Mouse (Mus musculus): ENCODE data around the gene Golga2. TPM values are rescaled to one million over a fixed set of nuclear protein-coding genes. Genes with fewer than 3 reads are reported as not detected.

Golga2 gene
- polyA plus RNA-seq, 1 experiment from 2014 or later = 20.2 TPM

- no peak overlapping the region for H3K9ac ChIP-seq (ENCODE audit: low read length)
- H3K4me3 ChIP-seq (ENCODE audit: low read depth, low read length) = no peak overlapping the region
- 90% methylated on average over 4 of the region's 4 CpGs for WGBS
- H3K4me1 ChIP-seq (replicated peaks; ENCODE audit: control insufficient read depth, insufficient read depth, low read length) = no peaks in the 10 kb centered on the region
- H3K27ac ChIP-seq (ENCODE audit: low read depth) = no peak overlapping the region
- no peaks in the 10 kb centered on the region for H3K9me3 ChIP-seq (ENCODE audit: control insufficient read depth, low read length)
- no peaks in the 10 kb centered on the region for H3K27me3 ChIP-seq (replicated peaks; ENCODE audit: control insufficient read depth, insufficient read depth, low read length)
- H3K36me3 ChIP-seq (ENCODE audit: control insufficient read depth, insufficient read depth, low read length) = peaks cover 17% of the 10 kb centered on the region
- H3K4me2 ChIP-seq (ENCODE audit: low read length) = no peak overlapping the region
- DNase-seq (ENCODE audit: low spot score) (no peak), ATAC-seq (replicated peaks; ENCODE audit: low FRiP score, low TSS enrichment, low read depth) (no peak)
Observed at GRCm38 (mm10) chr2:32342039-32342438, 54.9 kb downstream of the Golga2 start.

- Histone ChIP-seq H3K4me1 (replicated peaks; ENCODE audit: control insufficient read depth, insufficient read depth, low read length) (no peaks in the 10 kb centered on the region), H3K27ac (ENCODE audit: low read depth) (no peak overlapping the region), H3K4me2 (ENCODE audit: low read length) (no peak overlapping the region), H3K9me3 (ENCODE audit: control insufficient read depth, low read length) (no peaks in the 10 kb centered on the region), H3K27me3 (replicated peaks; ENCODE audit: control insufficient read depth, insufficient read depth, low read length) (no peaks in the 10 kb centered on the region), H3K9ac (ENCODE audit: low read length) (0 out of 2 replicates have a peak overlapping the region, but pooled peaks have one; percentile 11), H3K36me3 (ENCODE audit: control insufficient read depth, insufficient read depth, low read length) (peaks cover 10% of the 10 kb centered on the region), H3K4me3 (ENCODE audit: low read depth, low read length) (no peak overlapping the region)
- WGBS = 67% methylated on average over 6 of the region's 6 CpGs
- no peak for DNase-seq (ENCODE audit: low spot score)
- 0 out of 2 replicates have a peak, but pooled peaks have one; percentile 67 for ATAC-seq (replicated peaks; ENCODE audit: low FRiP score, low TSS enrichment, low read depth)
Observed at GRCm38 (mm10) chr2:32342539-32343350, 55.6 kb downstream of the Golga2 start.

GRCm38 (mm10) chr2:32343351-32343671, 56.1 kb downstream of the Golga2 start:
- Histone ChIP-seq H3K4me3 (ENCODE audit: low read depth, low read length) (no peak overlapping the region), H3K36me3 (ENCODE audit: control insufficient read depth, insufficient read depth, low read length) (peaks cover 6% of the 10 kb centered on the region), H3K4me1 (replicated peaks; ENCODE audit: control insufficient read depth, insufficient read depth, low read length) (no peaks in the 10 kb centered on the region), H3K27me3 (replicated peaks; ENCODE audit: control insufficient read depth, insufficient read depth, low read length) (no peaks in the 10 kb centered on the region), H3K4me2 (ENCODE audit: low read length) (no peak overlapping the region), H3K9ac (ENCODE audit: low read length) (no peak overlapping the region), H3K9me3 (ENCODE audit: control insufficient read depth, low read length) (no peaks in the 10 kb centered on the region), H3K27ac (ENCODE audit: low read depth) (no peak overlapping the region)
- 94% methylated on average over 2 of the region's 2 CpGs for WGBS
- ATAC-seq (replicated peaks; ENCODE audit: low FRiP score, low TSS enrichment, low read depth) (no peak), DNase-seq (ENCODE audit: low spot score) (no peak)

- no peak overlapping the region for H3K4me3 ChIP-seq (ENCODE audit: low read depth, low read length)
- no peaks in the 10 kb centered on the region for H3K4me1 ChIP-seq (replicated peaks; ENCODE audit: control insufficient read depth, insufficient read depth, low read length)
- no peak for ATAC-seq (replicated peaks; ENCODE audit: low FRiP score, low TSS enrichment, low read depth)
- H3K9ac ChIP-seq (ENCODE audit: low read length) = no peak overlapping the region
- WGBS = 80% methylated on average over 10 of the region's 10 CpGs
- H3K27ac ChIP-seq (ENCODE audit: low read depth) = no peak overlapping the region
- DNase-seq (ENCODE audit: low spot score) = no peak
- peaks cover 6% of the 10 kb centered on the region for H3K36me3 ChIP-seq (ENCODE audit: control insufficient read depth, insufficient read depth, low read length)
- H3K9me3 ChIP-seq (ENCODE audit: control insufficient read depth, low read length) = no peaks in the 10 kb centered on the region
- H3K4me2 ChIP-seq (ENCODE audit: low read length) = no peak overlapping the region
- H3K27me3 ChIP-seq (replicated peaks; ENCODE audit: control insufficient read depth, insufficient read depth, low read length) = no peaks in the 10 kb centered on the region
Observed at GRCm38 (mm10) chr2:32344056-32344455, 56.9 kb downstream of the Golga2 start.

- ATAC-seq (replicated peaks; ENCODE audit: low FRiP score, low TSS enrichment, low read depth) = no peak
Observed at GRCm38 (mm10) chr2:32344598-32345321, 57.6 kb downstream of the Golga2 start.

GRCm38 (mm10) chr2:32347019-32347418, 59.8 kb downstream of the Golga2 start:
- Histone ChIP-seq H3K4me1 (replicated peaks; ENCODE audit: control insufficient read depth, insufficient read depth, low read length) (peaks cover 9% of the 10 kb centered on the region), H3K27ac (ENCODE audit: low read depth) (no peak overlapping the region), H3K9ac (ENCODE audit: low read length) (no peak overlapping the region), H3K27me3 (replicated peaks; ENCODE audit: control insufficient read depth, insufficient read depth, low read length) (no peaks in the 10 kb centered on the region), H3K36me3 (ENCODE audit: control insufficient read depth, insufficient read depth, low read length) (no peaks in the 10 kb centered on the region), H3K4me2 (ENCODE audit: low read length) (no peak overlapping the region), H3K9me3 (ENCODE audit: control insufficient read depth, low read length) (no peaks in the 10 kb centered on the region), H3K4me3 (ENCODE audit: low read depth, low read length) (no peak overlapping the region)
- 72% methylated on average over 6 of the region's 6 CpGs for whole genome bisulfite sequencing
- DNase-seq (ENCODE audit: low spot score) (no peak), ATAC-seq (replicated peaks; ENCODE audit: low FRiP score, low TSS enrichment, low read depth) (no peak)

More at GRCm38 (mm10) chr2:32344598-32345321, 57.6 kb downstream of the Golga2 start:
- H3K27ac ChIP-seq (ENCODE audit: low read depth) = no peak overlapping the region
- H3K27me3 ChIP-seq (replicated peaks; ENCODE audit: control insufficient read depth, insufficient read depth, low read length) = no peaks in the 10 kb centered on the region
- H3K4me1 ChIP-seq (replicated peaks; ENCODE audit: control insufficient read depth, insufficient read depth, low read length) = no peaks in the 10 kb centered on the region
- no peak overlapping the region for H3K9ac ChIP-seq (ENCODE audit: low read length)
- WGBS = 74% methylated on average over 14 of the region's 14 CpGs
- no peak for DNase-seq (ENCODE audit: low spot score)
- H3K4me2 ChIP-seq (ENCODE audit: low read length) = no peak overlapping the region
- H3K9me3 ChIP-seq (ENCODE audit: control insufficient read depth, low read length) = no peaks in the 10 kb centered on the region
- H3K36me3 ChIP-seq (ENCODE audit: control insufficient read depth, insufficient read depth, low read length) = peaks cover 1% of the 10 kb centered on the region; the same call in 1 of the 2 replicates
- no peak overlapping the region for H3K4me3 ChIP-seq (ENCODE audit: low read depth, low read length)

GRCm38 (mm10) chr2:32348311-32348710, 61.1 kb downstream of the Golga2 start:
- no peak for DNase-seq (ENCODE audit: low spot score)
- Histone ChIP-seq H3K27ac (ENCODE audit: low read depth) (no peak overlapping the region), H3K27me3 (replicated peaks; ENCODE audit: control insufficient read depth, insufficient read depth, low read length) (no peaks in the 10 kb centered on the region), H3K9ac (ENCODE audit: low read length) (no peak overlapping the region), H3K36me3 (ENCODE audit: control insufficient read depth, insufficient read depth, low read length) (no peaks in the 10 kb centered on the region), H3K9me3 (ENCODE audit: control insufficient read depth, low read length) (no peaks in the 10 kb centered on the region), H3K4me3 (ENCODE audit: low read depth, low read length) (no peak overlapping the region), H3K4me1 (replicated peaks; ENCODE audit: control insufficient read depth, insufficient read depth, low read length) (peaks cover 10% of the 10 kb centered on the region), H3K4me2 (ENCODE audit: low read length) (no peak overlapping the region)
- WGBS = 81% methylated on average over 11 of the region's 11 CpGs
- ATAC-seq (replicated peaks; ENCODE audit: low FRiP score, low TSS enrichment, low read depth) = no peak

GRCm38 (mm10) chr2:32349625-32350255, 62.6 kb downstream of the Golga2 start:
- no peaks in the 10 kb centered on the region for H3K27me3 ChIP-seq (replicated peaks; ENCODE audit: control insufficient read depth, insufficient read depth, low read length)
- no peaks in the 10 kb centered on the region for H3K36me3 ChIP-seq (ENCODE audit: control insufficient read depth, insufficient read depth, low read length)
- DNase-seq (ENCODE audit: low spot score) (no peak), ATAC-seq (replicated peaks; ENCODE audit: low FRiP score, low TSS enrichment, low read depth) (no peak)
- H3K27ac ChIP-seq (ENCODE audit: low read depth) = no peak overlapping the region
- H3K9me3 ChIP-seq (ENCODE audit: control insufficient read depth, low read length) = no peaks in the 10 kb centered on the region
- WGBS = 52% methylated on average over 8 of the region's 8 CpGs
- peaks cover 10% of the 10 kb centered on the region for H3K4me1 ChIP-seq (replicated peaks; ENCODE audit: control insufficient read depth, insufficient read depth, low read length)
- no peak overlapping the region for H3K9ac ChIP-seq (ENCODE audit: low read length)
- no peak overlapping the region for H3K4me3 ChIP-seq (ENCODE audit: low read depth, low read length)
- H3K4me2 ChIP-seq (ENCODE audit: low read length) = no peak overlapping the region

All from intestine, embryonic 14.5 days (tissue).